Comparison of ENCODE assay signal across 27 mouse cellular contexts in the genomic region with DNA sequence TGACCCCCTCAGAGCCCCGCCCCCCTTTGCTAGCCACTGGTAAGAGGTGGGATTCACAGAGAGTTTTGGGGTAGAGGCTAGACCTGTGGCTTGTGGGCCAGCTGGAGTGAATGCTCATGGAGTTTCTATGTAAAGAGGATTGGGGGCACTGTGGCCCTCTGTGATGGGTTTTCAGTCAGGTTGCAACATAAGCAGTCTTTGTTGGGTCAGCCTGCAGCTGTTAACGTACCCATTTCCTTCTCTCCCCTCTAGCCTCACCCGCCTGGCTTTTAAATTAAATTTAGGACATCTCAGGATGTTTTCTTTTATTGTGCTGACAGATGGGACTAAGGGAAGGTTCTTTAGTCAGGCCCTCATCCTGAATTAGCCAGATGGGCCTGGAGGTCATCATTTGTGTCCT.
DNase-seq lines count a peak whose midpoint lies in the region; ATAC-seq and TF ChIP-seq lines count a peak whose summit lies in the region.
"Had no signal": no experiment of that assay in that cellular context is flagged by ENCODE, and none has a peak within 500 bp of the region (broad histone marks: within the 10 kb centered on the region; RNA-seq: fewer than 3 reads in every experiment).

No protein-coding gene starts in this region.

- peaks cover 13% of the 10 kb centered on the region for H3K4me1 ChIP-seq in ES-Bruce4 (ENCODE audit: control insufficient read depth, insufficient read depth, low read length)
- H3K4me1 ChIP-seq: forebrain, embryonic 12.5 days had no signal

- H3K27ac ChIP-seq in ES-Bruce4 (ENCODE audit: insufficient read depth, low read length): no peak overlapping the region
- H3K27ac ChIP-seq: embryonic facial prominence, embryonic 13.5 days; embryonic facial prominence, embryonic 15.5 days; forebrain, embryonic 10.5 days; forebrain, embryonic 12.5 days had no signal

- H3K4me2 ChIP-seq in myocyte (ENCODE audit: low read depth): no peak overlapping the region
- H3K4me2 ChIP-seq: embryonic facial prominence, embryonic 13.5 days; embryonic facial prominence, embryonic 15.5 days; forebrain, embryonic 12.5 days had no signal

- H3K79me2 ChIP-seq in myocyte (ENCODE audit: control insufficient read depth, insufficient read depth): no peaks in the 10 kb centered on the region

- peak; percentile 40 for DNase-seq in ZHBTc4 (ENCODE audit: low read depth, low spot score)
- no peak for DNase-seq in thymus, postnatal 14 days
- no peak for DNase-seq in adrenal gland, adult 18-20 months (ENCODE audit: low spot score in 2 of 2)
- DNase-seq: adrenal gland, adult 8-10 months; adrenal gland, postnatal 14 days; adrenal gland, postnatal 36 days; B cell, adult 2 months; cerebellum, adult 11 months; cerebellum, adult 18-20 months; cerebellum, adult 8-10 months; cerebellum, adult 9-11 months; cerebellum, postnatal 14 days; cerebellum, postnatal 36 days; embryo, embryonic 11 days had no signal

- no peak overlapping the region for H3K9ac ChIP-seq in ES-Bruce4 (ENCODE audit: low read depth, poor library complexity, severe bottlenecking)
- H3K9ac ChIP-seq: embryonic facial prominence, embryonic 13.5 days; embryonic facial prominence, embryonic 15.5 days; forebrain, embryonic 12.5 days had no signal

- H3K4me3 ChIP-seq in ES-Bruce4 (ENCODE audit: low read depth, low read length) (no peak overlapping the region), myocyte (no peak overlapping the region)
- H3K4me3 ChIP-seq: embryonic facial prominence, embryonic 13.5 days; embryonic facial prominence, embryonic 15.5 days; erythroblast, embryonic 14.5 days; forebrain, embryonic 10.5 days; forebrain, embryonic 12.5 days had no signal

- H3K9me3 ChIP-seq in ES-Bruce4 (replicated peaks; ENCODE audit: control insufficient read depth, insufficient read depth, low read length, poor library complexity, severe bottlenecking): no peaks in the 10 kb centered on the region
- H3K9me3 ChIP-seq: embryonic facial prominence, embryonic 13.5 days; embryonic facial prominence, embryonic 15.5 days; forebrain, embryonic 10.5 days; forebrain, embryonic 12.5 days had no signal

- TF ChIP-seq POLR2A in ES-Bruce4 (IDR thresholded peaks at IDR 0.05; ENCODE audit: insufficient read depth, low read length) (no peak), myocyte (IDR thresholded peaks at IDR 0.05; ENCODE audit: insufficient read length, low read depth) (no peak)

- ATAC-seq in granulocyte monocyte progenitor cell, adult 5-6 weeks (replicated peaks; ENCODE audit: poor library complexity, severe bottlenecking): peak; percentile 72
- no peak for ATAC-seq in megakaryocyte-erythroid progenitor cell, adult 5-6 weeks (replicated peaks; ENCODE audit: low FRiP score, low TSS enrichment, poor library complexity, severe bottlenecking)
- ATAC-seq: CD4-positive, CD25-positive, alpha-beta regulatory T cell, adult 4 months; forebrain, embryonic 14.5 days; forebrain, embryonic 16.5 days had no signal

- no peak overlapping the region for H3ac ChIP-seq in myocyte (ENCODE audit: control insufficient read depth, insufficient read length)

- H3K36me3 ChIP-seq in ES-Bruce4 (ENCODE audit: control insufficient read depth, insufficient read depth, low read length, poor library complexity, severe bottlenecking) (no peaks in the 10 kb centered on the region), myocyte (ENCODE audit: control insufficient read depth, insufficient read depth) (no peaks in the 10 kb centered on the region)
- H3K36me3 ChIP-seq: embryonic facial prominence, embryonic 13.5 days; embryonic facial prominence, embryonic 15.5 days; forebrain, embryonic 10.5 days; forebrain, embryonic 12.5 days had no signal

- TF ChIP-seq EP300 in ES-Bruce4 (IDR thresholded peaks at IDR 0.05; ENCODE audit: insufficient read depth, low read depth, low read length): 0 out of 2 replicates have a peak, but pooled peaks have one; percentile 4

- TF ChIP-seq CTCF in ES-Bruce4 (IDR thresholded peaks at IDR 0.05; ENCODE audit: low read depth, low read length): no peak

- H3K27me3 ChIP-seq in ES-Bruce4 (ENCODE audit: control insufficient read depth, insufficient read depth, low read length, poor library complexity, severe bottlenecking) (no peaks in the 10 kb centered on the region), myocyte (ENCODE audit: control insufficient read depth, insufficient read depth, insufficient read length) (no peaks in the 10 kb centered on the region)
- H3K27me3 ChIP-seq: CH12.LX; embryonic facial prominence, embryonic 13.5 days; embryonic facial prominence, embryonic 15.5 days; forebrain, embryonic 12.5 days had no signal

TF ChIP-seq in myocyte, 11 proteins besides CTCF, POLR2A, EP300 and RAD21:
- TF ChIP-seq MAX (IDR thresholded peaks at IDR 0.05; ENCODE audit: low read depth) (no peak), USF1 (IDR thresholded peaks at IDR 0.05; ENCODE audit: low read depth) (no peak), TCF3 (IDR thresholded peaks at IDR 0.05; ENCODE audit: insufficient read length, low read depth) (no peak), E2F4 (IDR thresholded peaks at IDR 0.05; ENCODE audit: insufficient read depth) (no peak), SRF (IDR thresholded peaks at IDR 0.05; ENCODE audit: control insufficient read depth, insufficient read length, low read depth) (no peak), MYOG (IDR thresholded peaks at IDR 0.05; ENCODE audit: control insufficient read depth in 1 of 3, insufficient read depth in 1 of 3, insufficient read length in 2 of 3, low read depth in 2 of 3) (peak in 2 of 3 experiments; percentile 37 to 40), CEBPB (IDR thresholded peaks at IDR 0.05; ENCODE audit: insufficient read depth, poor library complexity, severe bottlenecking) (peak; percentile 88), REST (IDR thresholded peaks at IDR 0.05; ENCODE audit: insufficient read depth, insufficient read length) (no peak), MYOD1 (IDR thresholded peaks at IDR 0.05; ENCODE audit: control insufficient read depth in 1 of 3, insufficient read length in 2 of 3, low read depth in 2 of 3) (peak in 1 of 3 experiments; percentile 58), POLR2AphosphoS2 (IDR thresholded peaks at IDR 0.05; ENCODE audit: insufficient read length, low read depth) (no peak), TCF12 (IDR thresholded peaks at IDR 0.05; ENCODE audit: insufficient read depth, poor library complexity, severe bottlenecking) (no peak)
